Mouse (Mus musculus): Measurements from ENCODE around the gene Fgfr2. TPM values are rescaled to one million over a fixed set of nuclear protein-coding genes. Genes with fewer than 3 reads are reported as not detected.
"Not testable (repeated sequence)": the region's sequence is repeated elsewhere in the genome, so short reads cannot be mapped to it uniquely, and the experiment has no call there.

The Fgfr2 gene
- total RNA-seq, 2 experiments from 2014 or later, result 43.7 to 44.3 TPM

GRCm38 (mm10) chr7:132683923-132684322, 439.2 kb downstream of the Fgfr2 start:
- DNase-seq (ENCODE audit: extremely low spot score in 1 of 2, low spot score in 1 of 2), result no peak

DNA sequence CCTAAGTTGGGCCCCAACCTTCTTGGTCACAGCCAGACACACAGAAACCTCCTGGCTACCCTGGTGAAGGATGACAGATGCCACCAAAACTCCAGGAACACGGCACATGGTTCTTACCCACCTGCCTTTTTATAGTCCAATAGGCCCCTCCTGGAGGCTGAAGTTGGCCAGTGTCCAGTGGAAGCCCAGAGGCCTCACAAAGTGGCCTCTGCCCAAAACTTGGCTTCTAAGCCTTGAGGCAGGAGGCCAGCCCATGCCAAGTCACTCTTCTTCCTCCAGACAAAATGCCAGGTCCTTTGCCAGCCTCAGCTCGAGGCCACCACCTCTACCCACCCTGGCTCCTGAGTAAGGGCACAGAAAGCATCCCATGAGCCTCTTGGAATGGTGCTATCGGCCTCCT, 440.2 kb downstream of the Fgfr2 start:
- no peak for DNase-seq (ENCODE audit: extremely low spot score in 1 of 2, low spot score in 1 of 2)

DNA sequence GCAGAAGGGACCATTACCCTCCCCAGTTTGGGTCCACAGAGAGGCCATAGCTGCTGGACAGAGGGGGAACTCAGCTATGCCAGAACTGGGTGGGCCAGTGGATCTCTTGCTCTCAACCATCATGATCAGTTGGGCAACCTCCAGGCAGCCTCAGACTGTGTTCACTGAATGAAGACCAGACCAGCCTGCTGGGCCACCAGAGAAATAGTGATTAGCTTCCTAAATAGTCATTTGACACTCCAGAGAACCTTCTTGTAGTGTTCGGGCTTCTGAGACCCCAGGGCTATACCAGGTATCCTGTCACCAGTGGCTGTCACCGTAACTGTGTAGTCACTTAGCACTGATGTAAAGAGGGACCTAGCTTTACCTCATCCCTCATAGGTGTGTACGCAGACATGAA, 440.8 kb downstream of the Fgfr2 start:
- DNase-seq (ENCODE audit: extremely low spot score in 1 of 2, low spot score in 1 of 2), result no peak

DNA sequence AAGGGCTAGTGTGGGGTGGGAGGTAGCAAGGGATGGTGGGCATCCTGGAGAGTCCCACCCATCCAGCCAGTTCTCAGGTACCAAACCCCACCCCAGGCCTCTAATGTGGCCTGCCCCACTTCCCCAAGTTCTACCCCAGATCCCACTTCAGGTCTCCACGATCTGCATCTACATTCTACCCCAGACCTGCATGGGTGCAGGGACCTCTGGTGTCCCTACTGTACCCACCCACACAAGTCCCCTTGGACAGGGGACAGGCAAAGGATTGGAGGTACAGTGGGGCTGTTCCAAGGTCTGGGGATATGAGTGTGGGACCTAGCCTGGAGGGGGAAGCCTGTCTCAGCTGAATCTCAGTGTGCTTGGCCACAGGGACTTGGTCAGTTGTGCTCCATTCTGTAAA, 441.3 kb downstream of the Fgfr2 start:
- DNase-seq (ENCODE audit: extremely low spot score in 1 of 2, low spot score in 1 of 2), result no peak

- no peak for DNase-seq (ENCODE audit: extremely low spot score in 1 of 2, low spot score in 1 of 2)
Measured at GRCm38 (mm10) chr7:132681296-132681695, 441.9 kb downstream of the Fgfr2 start.

- DNase-seq (ENCODE audit: extremely low spot score in 1 of 2, low spot score in 1 of 2), result no peak
Measured at GRCm38 (mm10) chr7:132679549-132679948, 443.6 kb downstream of the Fgfr2 start.

DNA sequence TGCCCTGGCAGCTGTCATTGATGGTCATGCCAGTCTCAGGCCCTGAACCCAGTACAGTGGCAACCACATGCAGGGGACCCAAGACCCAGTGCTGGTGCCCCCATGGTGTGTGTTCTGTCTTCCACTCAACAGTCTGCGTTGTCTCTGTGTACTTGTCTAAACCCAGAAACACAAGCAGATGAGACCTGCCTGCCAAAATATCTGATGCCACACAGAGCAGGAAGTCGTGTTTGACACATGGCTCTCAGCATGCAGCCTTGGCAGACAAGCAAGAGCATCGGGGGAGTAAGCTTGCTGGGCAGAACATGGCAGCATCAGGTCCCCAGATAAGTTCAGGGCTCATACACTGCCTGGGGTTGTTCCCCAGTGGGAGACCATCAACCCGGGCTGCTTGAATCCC, 444.0 kb downstream of the Fgfr2 start:
- no peak for DNase-seq (ENCODE audit: extremely low spot score in 1 of 2, low spot score in 1 of 2)

GRCm38 (mm10) chr7:132675922-132676321, 447.2 kb downstream of the Fgfr2 start:
- DNase-seq (ENCODE audit: extremely low spot score in 1 of 2, low spot score in 1 of 2), result no peak

- no peak for DNase-seq (ENCODE audit: extremely low spot score in 1 of 2, low spot score in 1 of 2)
Measured at GRCm38 (mm10) chr7:132673931-132674755, 449.0 kb downstream of the Fgfr2 start.

DNA sequence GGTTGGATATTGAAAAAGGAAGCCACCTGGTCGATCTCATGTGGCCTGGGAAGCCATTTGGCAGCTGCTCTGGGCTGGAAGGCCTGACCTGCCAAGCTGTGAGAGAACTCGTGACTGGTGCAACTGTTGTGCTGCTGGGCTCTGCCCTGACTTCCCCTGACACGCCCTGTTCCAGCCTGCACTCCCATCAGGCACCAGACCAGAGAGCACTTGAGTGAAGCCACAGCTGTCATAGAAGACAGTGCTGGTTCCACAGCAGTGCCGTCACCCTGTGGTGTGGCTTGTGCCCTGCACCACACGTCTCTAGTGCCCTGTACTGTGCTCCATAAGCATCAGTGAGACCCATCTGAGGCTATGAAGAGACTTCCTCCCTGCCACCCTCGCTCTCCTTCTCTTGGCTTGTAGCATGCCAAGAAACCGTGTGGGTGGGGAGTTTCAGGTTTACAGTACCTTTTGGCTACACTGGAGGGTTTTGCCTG, 450.6 kb downstream of the Fgfr2 start:
- DNase-seq (ENCODE audit: extremely low spot score in 1 of 2, low spot score in 1 of 2), result no peak

- DNase-seq (ENCODE audit: extremely low spot score in 1 of 2, low spot score in 1 of 2), result no peak
Measured at GRCm38 (mm10) chr7:132670863-132671165, 452.3 kb downstream of the Fgfr2 start.

- no peak for DNase-seq (ENCODE audit: extremely low spot score in 1 of 2, low spot score in 1 of 2)
Measured at GRCm38 (mm10) chr7:132669999-132670862, 452.9 kb downstream of the Fgfr2 start.

- DNase-seq (ENCODE audit: extremely low spot score in 1 of 2, low spot score in 1 of 2), result no peak
Measured at GRCm38 (mm10) chr7:132668604-132669003, 454.5 kb downstream of the Fgfr2 start.

DNA sequence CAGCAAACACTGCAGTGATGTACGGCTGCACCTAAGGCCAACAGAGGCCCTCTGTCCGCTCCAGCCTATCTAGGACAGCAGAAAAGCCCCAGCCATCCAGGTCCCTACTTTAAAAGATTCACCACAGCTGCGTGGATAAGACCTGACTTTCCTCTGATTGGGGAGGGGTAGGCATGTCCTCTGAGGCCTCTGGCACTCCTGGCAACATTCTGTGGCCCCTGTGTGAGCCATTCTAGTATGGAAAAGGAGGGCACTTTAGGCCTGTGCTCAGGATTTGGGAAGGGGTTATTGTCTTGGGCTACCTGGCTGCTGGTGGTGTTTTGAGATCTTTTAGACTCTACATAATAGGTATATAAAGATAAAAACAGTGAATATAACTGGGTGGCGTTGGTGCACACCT, 456.6 kb downstream of the Fgfr2 start:
- no peak for DNase-seq (ENCODE audit: extremely low spot score in 1 of 2, low spot score in 1 of 2)

DNA sequence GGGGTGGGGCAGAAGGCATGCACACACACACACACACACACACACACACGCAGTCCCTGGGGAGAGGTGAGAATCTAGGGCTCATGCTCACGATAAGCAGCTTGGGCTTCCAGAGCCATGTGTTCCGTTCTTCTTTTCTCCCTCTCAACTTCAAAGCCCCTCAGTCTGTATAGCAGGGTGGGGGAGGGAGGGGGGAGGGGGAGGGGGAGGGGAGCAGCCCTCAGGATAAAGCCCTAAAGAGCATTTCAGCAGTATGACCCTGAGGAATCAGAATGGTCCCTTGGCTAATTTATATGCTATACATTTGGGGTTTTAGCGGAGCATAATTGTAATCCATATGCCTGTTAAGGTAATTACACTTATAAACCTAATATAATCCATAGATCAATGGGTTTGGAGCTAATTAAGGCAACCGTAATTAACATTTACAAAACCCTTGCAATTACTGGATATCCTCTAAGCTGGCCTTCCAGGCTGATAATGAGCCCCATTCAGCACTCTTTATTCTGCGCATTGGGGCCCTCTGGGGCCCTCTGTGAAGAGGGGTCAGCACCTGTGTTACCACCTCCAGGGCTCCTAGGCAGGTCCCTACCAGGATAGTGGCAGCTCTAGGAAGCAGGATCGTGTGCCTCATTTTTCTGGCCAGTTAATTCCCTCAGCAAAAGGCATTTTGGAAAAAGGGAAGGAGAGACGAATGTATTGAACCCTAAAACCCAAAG, 457.3 kb downstream of the Fgfr2 start:
- no peak for DNase-seq (ENCODE audit: extremely low spot score in 1 of 2, low spot score in 1 of 2)

GRCm38 (mm10) chr7:132664815-132665214, 458.3 kb downstream of the Fgfr2 start:
- DNase-seq (ENCODE audit: extremely low spot score in 1 of 2, low spot score in 1 of 2), result no peak

DNA sequence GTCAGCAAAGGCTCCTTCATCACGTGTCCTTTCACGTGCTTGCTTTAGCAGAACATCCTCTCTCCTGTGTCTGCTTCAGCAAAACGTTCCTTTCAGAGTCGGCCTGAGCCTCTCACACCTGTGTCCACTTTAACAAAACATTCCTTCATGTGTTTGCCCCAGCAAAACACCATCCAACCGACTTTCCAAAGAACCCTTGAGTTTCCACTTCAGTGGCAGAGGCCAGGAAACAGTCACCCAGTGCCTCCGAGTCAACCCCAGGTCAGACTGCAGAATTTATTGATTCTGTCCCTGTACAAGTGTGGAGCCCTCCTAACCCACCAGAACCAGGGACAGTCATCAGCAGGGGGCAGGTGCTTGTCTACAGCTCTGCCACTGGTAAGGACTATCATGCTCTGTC, 460.3 kb downstream of the Fgfr2 start:
- not testable (repeated sequence) for DNase-seq (ENCODE audit: extremely low spot score in 1 of 2, low spot score in 1 of 2)

GRCm38 (mm10) chr7:132659633-132660032, 463.5 kb downstream of the Fgfr2 start:
- no peak for DNase-seq (ENCODE audit: extremely low spot score in 1 of 2, low spot score in 1 of 2)

- DNase-seq (ENCODE audit: extremely low spot score in 1 of 2, low spot score in 1 of 2), result no peak
Measured at GRCm38 (mm10) chr7:132658688-132659087, 464.5 kb downstream of the Fgfr2 start.

DNA sequence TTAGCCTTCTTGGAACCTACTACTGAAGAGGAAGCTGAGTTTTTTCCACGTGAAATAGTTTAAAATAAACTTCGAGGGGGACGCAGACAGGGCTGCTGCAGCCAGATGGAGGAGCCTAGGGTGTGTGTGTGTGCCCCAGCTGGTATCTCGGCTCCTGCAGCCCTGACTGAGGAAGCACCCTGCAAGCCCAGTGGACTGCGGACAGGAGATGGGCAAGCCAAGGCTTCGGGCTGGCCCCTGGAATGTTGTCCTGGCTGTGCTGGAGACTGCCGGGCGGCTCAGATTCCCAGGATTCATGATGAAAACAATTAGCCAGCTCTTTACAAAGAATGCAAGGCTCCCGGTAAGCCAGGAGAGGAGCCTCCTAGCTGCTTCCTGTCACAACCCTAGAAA, 465.1 kb downstream of the Fgfr2 start:
- no peak for DNase-seq (ENCODE audit: extremely low spot score in 1 of 2, low spot score in 1 of 2)
